Mouse (Mus musculus) CH12.LX (cell line): Measurements from ENCODE around the gene Vdac1.

Experiments
- CTCF ChIP-seq, 2 experiments: IDR thresholded peaks in 1 of 2; conservative IDR thresholded peaks in 1 of 2; 2 replicates each; pipeline ENCODE4 v1.5.1; 2011 to 2012; ENCODE audit warnings: low read depth in 2 of 2, low read length in 2 of 2, improper control_type of control experiment in 1 of 2, inconsistent platforms in 1 of 2, mild to moderate bottlenecking in 1 of 2, moderate library complexity in 1 of 2
- JUN ChIP-seq: IDR thresholded peaks from 2 replicates; pipeline ENCODE4 v1.6.1; 2011; ENCODE audit warnings: low read depth, mild to moderate bottlenecking, low read length, improper control_type of control experiment, moderate library complexity; ENCODE audit not compliant: insufficient read depth
- JUND ChIP-seq: conservative IDR thresholded peaks from 2 replicates; pipeline ENCODE4 v1.6.1; 2011; ENCODE audit warnings: low read depth, low read length, improper control_type of control experiment
- MAFK ChIP-seq: IDR thresholded peaks from 2 replicates; pipeline ENCODE4 v1.6.1; 2011; ENCODE audit warnings: low read length, improper control_type of control experiment; ENCODE audit not compliant: insufficient replicate concordance
- POLR2A ChIP-seq: IDR thresholded peaks from 2 replicates; pipeline ENCODE4 v1.6.1; 2011; ENCODE audit warnings: low read depth, mild to moderate bottlenecking, improper control_type of control experiment, low read length
- RCOR1 ChIP-seq: conservative IDR thresholded peaks from 2 replicates; pipeline ENCODE4 v1.6.1; 2012; ENCODE audit warnings: low read depth, mild to moderate bottlenecking, inconsistent platforms, low read length, improper control_type of control experiment
- USF1 ChIP-seq: IDR thresholded peaks from 2 replicates; pipeline ENCODE4 v1.6.1; 2014; ENCODE audit warnings: low read depth, mild to moderate bottlenecking, inconsistent platforms, low read length, improper control_type of control experiment
- ZC3H11A ChIP-seq: IDR thresholded peaks from 2 replicates; pipeline ENCODE4 v1.6.1; 2012; ENCODE audit warnings: low read depth, mild to moderate bottlenecking, inconsistent platforms, low read length, improper control_type of control experiment

GRCm38 (mm10) chr11:52327313-52327712 lies 33.3 kb upstream of the Vdac1 start:
- TF ChIP-seq CTCF (conservative IDR thresholded peaks at IDR 0.05 in 1 of 2, IDR thresholded peaks at IDR 0.05 in 1 of 2; ENCODE audit: low read depth in 2 of 2, low read length in 2 of 2), result no peak
- TF ChIP-seq ZC3H11A, result no peak
- TF ChIP-seq POLR2A, result no peak
- no peak for TF ChIP-seq MAFK
- no peak for TF ChIP-seq RCOR1
- TF ChIP-seq USF1, result no peak
- no peak for TF ChIP-seq JUN
- TF ChIP-seq JUND, result no peak
